Mouse (Mus musculus) granulocyte monocyte progenitor cell, adult 5-6 weeks (primary cell): Measurements from ENCODE around the gene Fbxo31. TPM values are rescaled to one million over a fixed set of nuclear protein-coding genes. Genes with fewer than 3 reads are reported as not detected.
A peak's percentile ranks its signal among the peaks of the same experiment; 100 is the strongest.

Experiments used
- ATAC-seq: replicated peaks from 2 replicates; pipeline ENCODE4 v1.8.0; 2016; ENCODE audit warnings: mild to moderate bottlenecking, moderate TSS enrichment, inconsistent platforms; ENCODE audit not compliant: poor library complexity, severe bottlenecking
- total RNA-seq, 2 experiments: library from RNA; stranded (forward) in 1 of 2; stranded (reverse) in 1 of 2; fragments of 200-712, 200-1000 nt in 1 of 2; fragments of >200 nt in 1 of 2; fragmentation: Nextera tagmentation in 1 of 2; gene quantifications; 2 replicates each; pipeline ENCODE4 v1.2.3; 2014 to 2017

The Fbxo31 gene
- total RNA-seq, 2 experiments from 2014 or later = 6.8 to 7.8 TPM

DNA sequence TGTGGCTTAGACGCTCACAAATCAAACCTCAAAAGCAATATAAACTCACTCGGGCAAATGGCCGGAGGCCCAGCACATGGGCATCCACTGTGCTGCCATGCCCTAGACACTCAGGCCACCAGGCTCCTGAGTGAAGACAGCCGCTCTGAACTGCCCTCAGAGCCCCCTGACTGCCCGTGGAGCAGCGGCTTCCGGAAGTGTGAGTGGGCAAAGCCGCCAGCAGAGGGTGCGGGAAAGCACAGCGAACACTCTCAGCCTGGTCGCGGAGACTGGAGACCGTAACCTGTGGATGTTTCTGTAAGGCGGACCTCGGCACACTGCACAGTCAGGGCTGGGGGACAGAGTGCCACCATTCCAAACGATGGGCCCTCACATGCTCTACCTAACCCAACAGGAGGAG is 20.1 kb downstream of the Fbxo31 start:
- no peak for ATAC-seq

DNA sequence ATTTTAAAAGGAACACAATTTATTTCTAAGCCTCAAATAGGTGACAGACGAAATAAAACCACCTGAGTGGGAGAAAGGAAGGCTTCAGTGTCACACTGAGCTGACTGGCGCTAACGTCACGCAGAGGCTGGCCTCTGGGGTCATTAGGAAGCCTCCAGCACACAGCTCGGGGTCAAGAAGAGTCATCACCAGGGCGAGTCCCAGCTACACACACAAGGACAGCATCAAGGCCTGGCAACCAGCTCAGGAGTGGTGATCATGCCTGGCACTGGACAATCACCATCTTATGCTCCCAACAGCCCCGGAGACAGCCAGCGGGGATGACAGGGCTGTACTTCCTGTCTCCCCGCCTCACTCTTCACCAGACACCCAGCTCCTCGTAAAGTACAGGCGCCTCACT is 20.9 kb downstream of the Fbxo31 start:
- ATAC-seq = no peak

DNA sequence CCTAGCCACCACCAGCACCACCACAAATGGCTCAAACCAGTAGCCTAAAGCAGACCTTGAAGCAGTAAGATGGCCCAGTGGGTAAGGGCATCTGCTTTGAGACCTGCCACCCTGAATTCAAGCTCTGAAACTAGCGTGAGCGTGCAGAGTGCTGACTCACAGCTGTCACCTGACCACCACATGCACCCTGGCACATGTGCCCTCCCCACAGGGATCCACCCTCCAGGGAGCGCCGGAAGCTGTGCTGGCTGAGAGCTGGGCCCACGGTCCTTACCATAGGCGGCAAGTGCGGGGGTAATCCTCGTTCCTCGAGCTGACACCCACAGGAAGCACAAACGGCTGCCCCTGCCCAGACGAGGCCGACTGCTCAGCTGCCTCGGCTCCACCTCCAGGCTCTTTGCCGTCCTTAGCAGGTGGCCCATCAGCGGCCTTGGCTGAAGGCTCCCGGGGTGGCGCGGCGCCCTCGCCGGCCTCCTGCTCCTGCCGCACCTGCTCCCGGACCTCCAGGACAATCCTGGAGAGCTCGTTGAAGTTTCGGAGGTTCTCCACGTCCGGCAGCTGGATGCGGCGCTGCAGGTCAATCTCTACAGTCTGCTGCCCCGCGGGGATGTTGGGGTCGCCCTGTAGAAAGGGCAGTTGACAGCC is 24.7 kb downstream of the Fbxo31 start:
- ATAC-seq = no peak

DNA sequence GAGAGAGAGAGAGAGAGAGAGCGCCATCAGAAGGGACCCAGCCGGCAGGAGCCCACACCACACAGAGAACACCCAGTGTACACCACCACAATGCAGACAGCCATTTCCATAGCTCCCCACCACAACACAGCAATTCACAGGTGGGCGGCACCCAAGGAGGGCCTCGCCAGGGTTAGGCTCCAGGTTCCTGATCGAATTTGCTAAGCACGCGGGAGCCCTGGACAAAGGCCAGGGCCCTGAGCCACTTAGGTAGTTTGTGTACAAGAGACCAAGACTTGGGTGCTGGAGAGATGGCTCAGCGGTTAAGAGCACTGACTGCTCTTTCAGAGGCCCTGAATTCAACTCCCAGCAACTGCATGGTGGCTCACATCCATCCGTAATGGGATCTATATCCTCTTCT is 26.1 kb downstream of the Fbxo31 start:
- ATAC-seq = no peak

DNA sequence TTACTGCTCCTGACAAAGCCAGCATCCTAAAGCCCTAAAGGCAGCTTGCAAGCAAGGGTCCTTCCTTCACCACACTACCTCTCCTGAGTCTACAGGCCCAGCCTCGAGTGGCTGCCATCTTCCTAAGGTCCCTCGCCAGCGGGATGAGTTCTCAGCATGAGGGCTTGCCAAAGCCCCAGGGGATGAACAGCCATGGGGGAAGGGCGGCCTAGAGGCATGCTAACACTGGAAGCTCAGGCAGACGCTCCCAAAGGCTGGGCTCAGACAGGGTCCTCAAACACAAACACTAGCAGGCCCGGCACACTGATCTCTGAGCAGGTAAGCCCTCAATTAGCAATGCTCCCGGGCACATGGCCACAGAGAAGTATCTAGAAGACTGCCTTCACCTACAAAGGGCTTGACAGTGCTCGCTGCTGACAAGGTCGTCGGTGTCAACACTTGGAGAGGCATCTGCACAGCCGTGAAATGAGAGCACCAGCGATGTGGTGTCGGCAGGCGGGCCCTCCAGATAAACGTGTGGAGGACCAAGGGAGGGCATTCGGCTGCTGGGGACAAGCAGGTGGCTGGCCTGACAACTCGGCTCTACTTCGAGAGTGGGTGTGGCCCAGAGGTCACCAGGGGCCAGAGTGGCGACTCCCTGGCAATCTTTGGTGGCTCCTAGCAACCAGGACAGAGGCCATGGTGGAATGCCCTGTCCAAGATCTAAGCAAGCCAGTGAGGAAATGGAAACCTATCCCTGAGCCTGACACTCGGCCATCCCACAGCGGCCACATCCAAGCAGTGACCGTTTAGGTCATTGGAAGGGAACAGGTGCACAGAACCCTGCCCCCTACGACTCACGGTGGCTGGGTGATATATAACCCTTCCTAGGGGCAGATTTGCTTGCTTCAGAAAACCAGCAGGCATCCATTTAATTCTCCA is 27.3 kb downstream of the Fbxo31 start:
- no peak for ATAC-seq

DNA sequence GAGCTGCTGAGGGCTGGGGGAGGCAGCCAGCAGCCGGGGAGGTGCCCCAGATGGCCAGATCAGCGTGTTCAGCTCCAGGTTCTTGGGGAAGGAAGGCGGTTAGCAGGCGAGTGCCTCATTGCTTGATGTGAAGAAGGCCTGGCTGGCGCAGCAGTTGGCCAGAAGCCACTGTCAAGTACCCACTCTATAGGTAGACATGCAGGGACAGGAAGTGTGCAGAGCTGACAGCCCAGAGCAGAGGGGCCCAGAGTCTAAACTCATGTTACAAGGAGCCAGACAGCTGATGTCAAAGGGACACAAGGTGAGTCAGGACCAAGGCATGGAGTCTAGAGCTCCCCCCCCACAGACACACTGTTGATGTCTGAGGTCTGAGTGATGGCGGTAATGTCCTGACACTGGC is 28.6 kb downstream of the Fbxo31 start:
- ATAC-seq = no peak

DNA sequence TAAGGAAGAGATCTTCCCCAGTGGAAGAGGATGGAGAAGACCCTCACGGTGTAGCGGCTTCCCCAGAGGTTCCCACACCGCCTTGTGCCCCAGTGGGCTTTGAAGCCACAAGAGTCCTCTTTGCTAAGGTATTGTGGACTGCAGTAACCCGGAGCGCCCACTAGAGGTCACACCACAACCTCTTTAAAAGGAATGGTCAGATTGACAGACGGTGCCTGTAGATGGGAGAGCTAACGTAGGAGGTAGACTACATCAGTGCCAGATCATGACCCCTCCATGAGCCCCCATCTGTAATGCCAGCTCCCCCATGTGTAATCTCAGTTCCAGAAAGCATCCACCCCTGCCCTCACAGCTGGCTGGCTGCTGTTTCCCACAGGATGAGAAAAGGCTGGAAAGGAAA is 31.5 kb downstream of the Fbxo31 start:
- peak; percentile 80 for ATAC-seq

DNA sequence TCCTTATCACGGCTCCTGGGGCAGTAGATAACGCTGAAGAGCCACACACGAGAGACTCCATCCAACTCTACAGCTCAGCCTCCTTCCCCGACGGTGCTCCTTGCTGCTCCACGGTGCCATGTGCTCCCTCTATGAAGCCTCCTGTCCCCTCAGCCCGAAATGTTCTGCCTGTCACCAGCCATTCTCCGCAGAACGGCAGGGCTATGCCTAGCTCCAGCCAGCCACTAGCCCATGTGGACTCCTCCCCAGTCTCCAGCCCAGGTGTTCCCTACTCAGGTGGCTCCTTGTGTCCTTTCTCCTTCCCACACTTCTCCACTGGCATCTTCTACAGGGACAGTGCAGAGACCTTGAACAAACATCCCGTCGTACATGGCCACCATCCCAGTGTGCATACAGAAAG is 33.7 kb downstream of the Fbxo31 start:
- ATAC-seq = no peak

DNA sequence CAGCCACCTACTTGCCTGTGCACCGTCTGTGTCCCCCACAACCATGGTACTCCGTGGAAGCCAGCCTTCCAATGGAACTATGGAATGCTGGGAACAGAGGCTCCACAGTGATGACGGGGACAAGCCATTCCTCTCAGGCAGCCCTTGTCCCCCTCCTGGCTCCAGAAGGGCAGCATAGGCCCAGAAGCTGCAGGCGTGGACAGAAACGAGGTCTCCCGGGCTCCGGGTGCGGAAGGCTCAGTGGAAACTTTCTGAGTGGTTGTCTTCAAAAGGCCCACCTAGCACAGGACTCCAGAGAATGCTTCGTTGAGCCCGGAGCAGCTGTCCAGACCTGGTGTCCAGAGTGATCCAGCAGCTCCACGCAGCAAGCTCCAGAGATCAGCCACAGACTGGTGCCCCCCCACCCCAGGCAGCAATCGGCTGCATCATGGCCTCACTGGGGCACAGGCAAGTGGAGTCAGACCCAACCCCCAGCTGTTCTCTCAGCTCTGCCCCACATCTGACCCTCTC is 34.3 kb downstream of the Fbxo31 start, which contains the start of gene 1700018B08Rik:
1700018B08Rik (minus strand) TSS at position 45 of the 510 bp plus-strand sequence.
- ATAC-seq = no peak

DNA sequence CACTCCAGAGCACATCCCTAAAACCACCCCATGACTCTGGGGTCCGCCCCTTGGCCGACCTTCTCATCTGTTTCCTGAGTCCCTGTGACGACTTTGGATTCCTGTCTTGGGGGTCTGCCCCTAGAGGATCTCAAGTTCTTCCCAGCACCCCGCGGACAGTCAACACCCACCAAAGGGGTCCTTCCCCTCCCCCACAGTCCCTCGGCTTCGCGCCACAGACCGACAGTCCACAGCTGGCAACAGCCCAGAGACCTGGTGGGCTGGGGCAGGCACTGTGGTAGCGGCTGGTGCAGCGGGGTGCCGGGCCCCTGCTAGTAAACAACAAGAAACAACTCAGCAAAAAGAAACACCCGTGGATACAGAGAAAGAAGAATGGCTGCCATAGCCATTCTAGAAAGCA is 35.7 kb downstream of the Fbxo31 start:
- ATAC-seq = no peak

DNA sequence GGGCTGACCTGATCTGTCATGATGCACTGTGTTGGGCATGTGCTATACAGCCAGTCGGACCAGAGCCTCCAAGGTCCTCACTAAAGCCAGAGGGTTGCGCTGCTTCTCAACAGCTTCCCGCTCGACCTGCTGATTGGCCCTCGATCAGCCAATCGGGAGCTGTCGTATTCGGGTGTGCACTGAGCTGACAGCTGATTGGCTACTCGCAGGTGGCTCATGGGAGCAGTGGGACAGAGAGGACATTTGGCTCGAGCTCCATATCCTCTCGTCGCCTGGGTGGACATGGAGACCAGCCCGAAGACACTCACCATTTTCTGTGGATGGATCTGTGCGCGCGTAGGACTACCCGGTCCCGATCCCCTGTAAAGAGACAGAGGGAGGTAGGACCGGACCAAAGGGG is 36.7 kb downstream of the Fbxo31 start:
- no peak for ATAC-seq

DNA sequence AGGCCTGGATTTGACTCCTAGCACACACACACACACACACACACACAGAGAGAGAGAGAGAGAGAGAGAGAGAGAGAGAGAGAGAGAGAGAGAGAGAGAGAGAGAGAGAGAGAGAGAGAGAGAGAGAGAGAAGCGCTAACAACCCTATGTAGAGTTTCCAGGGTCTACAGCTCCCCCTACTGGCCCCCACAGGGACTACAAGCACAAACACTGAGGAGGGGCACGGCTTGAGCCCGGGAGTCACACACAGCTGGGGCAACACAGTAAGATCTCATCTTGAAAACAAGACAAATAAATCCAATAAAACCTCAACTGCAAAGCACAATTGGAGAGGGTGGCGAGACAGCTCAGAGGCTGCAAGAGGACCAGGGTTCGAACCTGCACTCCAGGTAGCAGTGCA is 46.2 kb downstream of the Fbxo31 start:
- peak; percentile 66 for ATAC-seq

DNA sequence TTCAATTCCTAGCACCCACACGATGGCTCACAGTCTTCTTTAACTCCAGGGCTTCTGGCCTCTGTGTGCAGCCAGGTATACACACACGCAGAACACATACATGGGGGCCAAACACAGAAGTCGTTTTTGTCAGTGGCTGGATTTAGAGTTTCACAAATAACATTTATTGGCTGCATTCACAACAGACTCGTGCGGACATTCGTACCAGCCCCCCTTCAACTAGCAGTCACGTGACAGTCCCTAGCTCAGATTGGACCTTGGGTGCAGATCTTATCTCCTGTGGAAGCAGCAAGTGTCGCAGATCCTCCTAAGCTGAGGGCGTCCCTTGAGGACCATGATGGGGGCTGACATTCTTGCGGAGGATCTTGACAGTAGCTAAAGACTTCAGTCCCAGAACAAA is 48.0 kb downstream of the Fbxo31 start:
- no peak for ATAC-seq

DNA sequence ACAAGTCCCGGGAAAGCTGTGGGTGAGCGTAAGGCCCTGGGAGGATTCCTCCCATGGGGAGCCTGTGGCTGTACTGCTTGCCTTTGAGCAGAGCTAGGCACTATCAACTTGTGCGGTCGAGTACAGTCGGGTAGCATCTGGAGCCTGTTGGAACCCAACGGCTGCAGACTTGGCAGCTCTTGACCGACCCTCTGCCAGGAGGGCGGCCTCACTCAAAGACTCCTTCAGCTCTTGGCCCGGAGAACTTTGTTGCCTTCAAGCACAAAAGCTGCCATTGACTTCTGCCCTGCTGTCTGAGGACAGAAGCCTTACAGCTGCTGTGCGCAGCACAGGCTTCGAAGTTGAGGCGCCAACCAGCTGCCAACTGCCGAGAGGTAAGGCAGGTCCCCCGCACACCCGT is 49.8 kb downstream of the Fbxo31 start:
- ATAC-seq = no peak

DNA sequence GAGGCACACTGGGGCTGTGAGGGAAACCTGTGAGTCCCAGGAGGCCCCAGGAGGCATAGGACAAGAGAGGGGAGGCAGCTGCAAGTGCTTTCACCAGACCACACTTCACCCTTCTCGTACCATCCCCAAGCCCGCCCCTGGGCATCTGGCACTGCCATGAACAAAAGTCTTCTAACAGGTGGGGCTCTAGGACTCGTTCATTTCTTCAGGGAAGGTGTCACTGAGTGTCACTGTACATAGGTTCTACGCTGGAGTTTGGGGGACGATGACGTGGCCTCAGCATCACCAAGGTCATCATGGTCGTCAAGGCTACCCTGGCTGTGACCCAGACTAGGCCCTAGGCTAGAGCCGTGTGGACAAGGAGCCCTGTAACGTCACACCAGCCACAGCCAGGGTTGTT is 50.9 kb downstream of the Fbxo31 start:
- no peak for ATAC-seq

DNA sequence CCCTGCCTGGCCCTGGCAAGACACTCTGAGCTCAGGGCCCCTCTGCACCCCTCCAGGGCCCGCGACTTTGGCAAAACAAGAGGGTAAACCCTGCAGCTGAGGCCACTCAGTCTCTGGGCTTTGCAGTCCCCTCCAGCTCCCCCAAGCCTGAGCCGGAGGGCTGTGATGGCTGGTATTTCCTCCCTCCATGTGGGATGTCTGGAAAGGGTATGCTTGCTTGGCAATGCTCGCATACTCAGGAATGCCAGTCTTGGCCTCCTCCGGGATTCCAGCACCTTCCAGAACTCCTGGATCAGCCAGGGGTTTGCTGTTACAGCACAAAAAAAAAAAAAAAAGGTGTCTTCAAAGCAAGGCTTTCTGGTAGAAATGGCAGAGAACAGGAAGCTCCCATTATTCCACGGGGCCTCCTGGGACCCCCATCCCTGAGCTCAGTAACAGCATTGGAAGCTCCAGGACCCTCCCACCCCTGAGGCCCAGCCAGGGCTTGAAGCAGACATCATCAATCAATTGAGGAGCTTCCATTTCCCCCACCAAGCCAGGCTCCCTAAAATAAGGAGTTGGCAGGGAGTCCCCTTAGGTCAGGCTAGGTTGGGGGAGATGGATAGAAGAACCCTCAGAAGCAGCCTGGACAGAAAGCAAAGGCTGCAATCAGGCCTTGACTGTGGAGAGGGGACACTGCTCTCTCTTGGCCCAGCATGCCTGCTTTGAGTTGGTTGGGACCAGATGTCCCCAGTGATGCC is 51.6 kb downstream of the Fbxo31 start:
- ATAC-seq = no peak

DNA sequence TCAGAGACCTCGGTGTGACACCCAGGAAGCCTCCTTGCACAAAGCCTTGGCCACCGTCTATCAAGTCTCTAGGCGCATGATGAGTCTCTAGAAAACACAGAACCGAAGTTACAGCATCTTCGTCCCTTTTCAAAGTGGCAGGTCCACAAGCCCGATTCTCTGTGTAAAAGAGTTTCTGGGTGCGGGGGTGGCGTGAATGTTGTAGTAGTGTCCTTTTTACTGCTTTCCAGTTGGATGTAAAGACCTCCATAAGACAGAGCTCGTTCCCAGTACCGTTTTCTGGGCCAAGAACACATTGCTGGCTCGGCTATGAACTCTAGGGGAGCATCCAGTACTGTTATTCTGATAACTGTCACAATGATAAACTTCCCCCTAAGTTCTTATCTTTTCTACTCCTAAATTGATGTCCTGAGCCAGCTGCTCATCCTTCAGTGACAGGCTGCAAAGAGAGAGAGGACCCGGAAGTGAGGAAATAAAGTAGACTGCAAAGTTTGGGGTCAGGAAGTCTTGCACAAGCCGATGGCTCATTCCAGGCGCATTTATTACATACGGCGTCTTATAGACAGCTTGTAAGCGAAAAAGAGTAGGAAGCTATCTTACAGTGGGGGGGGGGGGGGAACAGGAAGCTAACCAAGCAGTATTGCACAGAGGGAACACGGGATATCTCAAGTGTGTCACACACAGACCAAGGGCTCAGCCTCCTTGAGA is 53.3 kb downstream of the Fbxo31 start:
- peak; percentile 77 for ATAC-seq

DNA sequence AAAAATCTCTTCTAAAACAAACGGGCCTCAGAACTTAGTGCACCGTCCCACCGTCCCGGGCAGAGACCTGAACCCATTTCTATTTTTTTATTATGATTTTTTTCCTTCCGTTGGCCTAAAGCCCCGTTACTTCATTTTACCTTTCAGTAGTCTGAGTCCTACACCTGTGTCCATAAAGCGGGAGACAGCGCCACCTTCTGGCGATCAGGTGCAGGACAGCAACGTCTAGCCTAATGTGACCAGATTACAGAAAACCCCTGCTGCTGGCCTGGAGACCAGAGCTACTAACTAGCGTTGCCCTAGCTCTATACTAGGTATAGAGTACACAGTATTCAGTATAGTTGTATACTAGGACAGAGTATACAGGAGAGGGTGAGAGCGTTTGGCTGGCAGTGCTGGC is 65.2 kb downstream of the Fbxo31 start:
- ATAC-seq = peak; percentile 58

DNA sequence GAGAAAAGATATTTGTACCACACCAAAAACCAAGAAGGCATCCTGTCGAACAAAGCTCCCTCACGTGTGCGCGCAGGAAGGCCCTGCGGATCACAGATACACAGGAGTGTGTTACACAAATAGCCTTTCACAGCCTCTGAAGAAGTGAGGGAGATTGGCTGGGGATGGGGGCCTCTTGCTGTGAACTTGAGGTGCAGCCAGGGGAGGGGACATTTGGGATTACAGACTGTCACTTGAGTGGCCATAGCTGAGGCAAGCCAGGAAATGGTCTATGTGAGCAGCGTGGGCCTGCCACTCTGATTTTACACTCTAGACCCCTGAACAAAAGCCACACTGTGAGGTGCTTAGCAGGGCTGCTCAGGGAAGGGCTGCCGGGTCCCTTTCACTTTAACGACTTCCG is 66.9 kb downstream of the Fbxo31 start:
- ATAC-seq = no peak
